In the genomic region with DNA sequence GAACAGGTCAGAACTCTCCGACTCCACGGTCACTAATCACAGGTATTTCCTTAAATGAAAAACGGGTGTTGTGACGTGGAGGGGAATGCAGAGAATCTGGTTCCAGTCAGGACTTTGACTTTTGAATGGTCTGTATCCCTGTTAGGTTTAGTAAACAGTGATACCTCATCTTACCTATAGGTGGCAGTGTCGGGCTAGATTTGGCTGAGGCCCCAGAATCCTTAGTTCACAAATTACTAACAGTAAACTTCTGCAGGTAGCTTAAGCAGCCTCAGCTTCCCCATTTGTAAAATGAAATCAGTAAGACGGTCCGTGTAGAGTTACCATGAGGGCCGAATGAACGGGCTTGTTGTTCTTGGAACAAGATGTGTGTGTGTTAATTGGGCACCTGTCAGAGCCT, we compare ENCODE assay signal across 9 mouse cellular contexts. TPM values are rescaled to one million over a fixed set of nuclear protein-coding genes. Genes with fewer than 3 reads are reported as not detected.
DNase-seq lines count a peak whose midpoint lies in the region; ATAC-seq and TF ChIP-seq lines count a peak whose summit lies in the region.
"Had no signal": no experiment of that assay in that cellular context is flagged by ENCODE, and none has a peak within 500 bp of the region (broad histone marks: within the 10 kb centered on the region; RNA-seq: fewer than 3 reads in every experiment).

No protein-coding gene starts in this region.

- no peaks in the 10 kb centered on the region for H3K36me3 ChIP-seq in liver, adult 2 months (ENCODE audit: control insufficient read depth, insufficient read depth, low read length)
- no peaks in the 10 kb centered on the region for H3K36me3 ChIP-seq in liver, embryonic 12.5 days
- H3K36me3 ChIP-seq: limb, embryonic 12.5 days had no signal

- intact Hi-C loops in heart, postnatal 14 days (cut with DNase I), result loop anchor here (2.0 kb wide), 2 partner anchors 207 to 247 kb away; no protein-coding TSS in a partner anchor

- no peak overlapping the region for H3K27ac ChIP-seq in liver, adult 2 months (replicated peaks; ENCODE audit: insufficient read depth, low read depth, low read length)
- no peak overlapping the region for H3K27ac ChIP-seq in liver, embryonic 12.5 days
- no peak overlapping the region for H3K27ac ChIP-seq in layer of hippocampus, adult 2 months
- H3K27ac ChIP-seq: limb, embryonic 12.5 days had no signal

- H3K27me3 ChIP-seq in liver, adult 2 months (ENCODE audit: control insufficient read depth, insufficient read depth, low read length), result no peaks in the 10 kb centered on the region
- H3K27me3 ChIP-seq in liver, embryonic 12.5 days (replicated peaks), result no peaks in the 10 kb centered on the region

- no peak overlapping the region for H3K9ac ChIP-seq in liver, adult 2 months (ENCODE audit: low read depth, low read length)
- no peak overlapping the region for H3K9ac ChIP-seq in liver, embryonic 12.5 days
- H3K9ac ChIP-seq: limb, embryonic 12.5 days had no signal

- ATAC-seq in liver, embryonic 12.5 days, result no peak
- ATAC-seq in megakaryocyte-erythroid progenitor cell, adult 5-6 weeks (replicated peaks; ENCODE audit: low FRiP score, low TSS enrichment, poor library complexity, severe bottlenecking), result peak; percentile 85

- H3K4me3 ChIP-seq in liver, adult 2 months (ENCODE audit: insufficient read depth, low read depth, low read length), result no peak overlapping the region
- H3K4me3 ChIP-seq in liver, embryonic 12.5 days, result no peak overlapping the region
- no peak overlapping the region for H3K4me3 ChIP-seq in layer of hippocampus, adult 2 months
- H3K4me3 ChIP-seq: limb, embryonic 12.5 days had no signal

- WGBS in liver, adult 2 months, result 8% methylated on average over 9 of the region's 9 CpGs
- 7% methylated on average over 9 of the region's 9 CpGs for WGBS in liver, embryonic 12.5 days (ENCODE audit: insufficient replicate concordance)

- no peak for TF ChIP-seq POLR2A in liver, adult 2 months (IDR thresholded peaks at IDR 0.05; ENCODE audit: extremely low read depth, insufficient read depth, low read length)

- peak; percentile 39 for TF ChIP-seq CTCF in liver, adult 2 months (IDR thresholded peaks at IDR 0.05; ENCODE audit: low read depth, low read length)
- TF ChIP-seq CTCF in layer of hippocampus, adult 2 months (conservative IDR thresholded peaks at IDR 0.05), result peak; percentile 94

- peak; percentile 43 for DNase-seq in liver, adult 2 months (ENCODE audit: extremely low read depth, low read depth, low spot score)
- peak; percentile 54 for DNase-seq in MEL-GATA-1-ER (ENCODE audit: extremely low read depth, low read depth)
- DNase-seq in embryo, embryonic 10 days (ENCODE audit: low spot score), result peak; percentile 70
- DNase-seq in heart, postnatal 14 days, result peak; percentile 40 to 69
- DNase-seq in layer of hippocampus, adult 2 months (ENCODE audit: low spot score in 2 of 2), result peak; percentile 8 to 74
- peak; percentile 12 for DNase-seq in thymus, postnatal 25 days

- no peaks in the 10 kb centered on the region for H3K79me2 ChIP-seq in liver, adult 2 months (ENCODE audit: control insufficient read depth, insufficient read depth, low read length)

- no peaks in the 10 kb centered on the region for H3K4me1 ChIP-seq in liver, adult 2 months (ENCODE audit: control insufficient read depth, insufficient read depth, low read length)
- H3K4me1 ChIP-seq in liver, embryonic 12.5 days, result no peaks in the 10 kb centered on the region
- H3K4me1 ChIP-seq: limb, embryonic 12.5 days had no signal

- H3K9me3 ChIP-seq in liver, embryonic 12.5 days (replicated peaks), result no peaks in the 10 kb centered on the region
- H3K9me3 ChIP-seq: limb, embryonic 12.5 days had no signal

- no peak overlapping the region for H3K4me2 ChIP-seq in liver, embryonic 12.5 days
- H3K4me2 ChIP-seq: limb, embryonic 12.5 days had no signal

RNA-seq across cellular contexts. Expression of a gene that starts 21.0 kb away (rescaled TPM):
- total RNA-seq in liver, adult 2 months (2014; rRNA removed), result 24.6 and 30.1 TPM in 2 replicates
- polyA plus RNA-seq in liver, adult 2 months (2012; rRNA removed), result 3.2 and 3.9 TPM in 2 replicates
- polyA plus RNA-seq in liver, embryonic 12.5 days (2016; fragmentation: Nextera tagmentation; extraction: Ambion mirVana), result 4.3 and 5.0 TPM in 2 replicates
- total RNA-seq in heart, postnatal 14 days (2021), result not detected
- total RNA-seq in layer of hippocampus, adult 2 months (2021), result under 1 TPM; 0.74 to 0.96 TPM
- not detected in 2 replicates for total RNA-seq in megakaryocyte-erythroid progenitor cell, adult 5-6 weeks (2014; fragmentation: Nextera tagmentation)
- total RNA-seq in megakaryocyte-erythroid progenitor cell, adult 5-6 weeks (2017), result not detected in 2 replicates

Comparison
In these comparisons a context has a peak if more than half of its experiments do, and no peak if none do; other contexts are left out.
1. DNase-seq: peak in every context shown above with its lines; median percentile 70 in embryo, embryonic 10 days; 54 in heart, postnatal 14 days; 54 in MEL-GATA-1-ER; 43 in liver, adult 2 months; 41 in layer of hippocampus, adult 2 months; 12 in thymus, postnatal 25 days.
2. RNA of a gene that starts 21.0 kb away (total RNA-seq): 24.6 to 30.1 TPM in liver, adult 2 months; 0.74 to 0.96 TPM in layer of hippocampus, adult 2 months, not detected in heart, postnatal 14 days and not detected in megakaryocyte-erythroid progenitor cell, adult 5-6 weeks; every median in the first group is over 10 times any median in the second.